Mouse (Mus musculus): ENCODE measurements around the gene Mid1.
"Not testable (repeated sequence)": the region's sequence is repeated elsewhere in the genome, so short reads cannot be mapped to it uniquely, and the experiment has no call there.

The Mid1 gene

GRCm38 (mm10) chrX:170000642-170001387 lies 315.8 kb downstream of the Mid1 start:
- DNase-seq (ENCODE audit: low read depth) = not testable (repeated sequence)

DNA sequence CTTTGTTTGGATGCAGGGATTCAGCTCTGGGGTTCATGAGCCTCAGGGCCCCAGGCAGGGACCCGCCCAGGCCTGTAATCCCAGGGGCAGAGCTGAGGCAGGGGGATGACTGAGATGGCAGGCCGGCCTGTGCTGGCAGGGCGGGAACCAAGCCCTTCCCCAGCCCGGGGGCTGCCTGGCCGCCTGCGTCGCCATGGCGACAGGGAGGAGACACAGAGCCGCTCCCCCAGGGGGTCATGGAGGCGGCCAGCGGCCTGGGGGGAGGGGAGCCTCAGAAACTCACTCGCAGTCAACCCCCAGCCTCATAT lies 316.3 kb downstream of the Mid1 start:
- not testable (repeated sequence) for DNase-seq (ENCODE audit: low read depth)

GRCm38 (mm10) chrX:170002510-170003197 lies 317.7 kb downstream of the Mid1 start:
- not testable (repeated sequence) for DNase-seq (ENCODE audit: low read depth)

- DNase-seq (ENCODE audit: low read depth) = not testable (repeated sequence)
These were observed 318.5 kb downstream of the Mid1 start for GRCm38 (mm10) chrX:170003536-170003935.

DNA sequence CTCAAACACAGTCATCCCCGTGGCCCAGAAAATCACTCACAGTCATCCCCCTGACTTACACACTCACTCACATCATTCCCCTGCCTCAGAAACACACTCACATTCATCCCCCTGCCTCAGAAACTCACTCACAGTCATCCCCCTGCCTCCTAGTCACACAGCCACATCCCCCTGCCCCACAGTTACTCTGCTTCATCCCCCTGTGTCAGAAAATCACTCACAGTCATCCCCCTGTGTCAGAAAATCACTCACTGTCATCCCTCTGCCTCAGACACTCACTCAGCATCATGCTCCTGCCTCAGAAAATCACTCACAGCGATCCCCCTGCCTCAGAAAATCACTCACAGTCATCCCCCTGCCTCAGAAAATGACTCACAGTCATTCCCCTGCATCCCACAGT lies 319.2 kb downstream of the Mid1 start:
- not testable (repeated sequence) for DNase-seq (ENCODE audit: low read depth)

DNA sequence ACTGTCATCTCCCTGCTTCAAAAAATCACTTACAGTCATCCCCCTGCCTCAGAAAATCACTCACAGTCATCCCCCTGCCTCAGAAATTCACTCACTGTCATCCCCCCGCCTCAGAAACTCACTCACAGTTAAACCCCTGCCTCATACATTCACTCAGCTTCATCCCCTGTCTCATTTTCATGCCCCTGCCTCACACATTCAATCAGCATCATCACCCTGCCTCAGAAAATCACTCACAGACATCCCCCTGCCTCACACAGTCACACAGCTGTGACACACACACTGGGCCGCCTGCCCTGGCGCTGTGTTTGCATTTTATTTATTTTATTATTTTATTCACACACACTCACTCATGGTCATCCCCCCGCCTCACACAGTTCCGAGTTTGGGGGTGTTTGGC lies 319.8 kb downstream of the Mid1 start:
- not testable (repeated sequence) for DNase-seq (ENCODE audit: low read depth)

DNA sequence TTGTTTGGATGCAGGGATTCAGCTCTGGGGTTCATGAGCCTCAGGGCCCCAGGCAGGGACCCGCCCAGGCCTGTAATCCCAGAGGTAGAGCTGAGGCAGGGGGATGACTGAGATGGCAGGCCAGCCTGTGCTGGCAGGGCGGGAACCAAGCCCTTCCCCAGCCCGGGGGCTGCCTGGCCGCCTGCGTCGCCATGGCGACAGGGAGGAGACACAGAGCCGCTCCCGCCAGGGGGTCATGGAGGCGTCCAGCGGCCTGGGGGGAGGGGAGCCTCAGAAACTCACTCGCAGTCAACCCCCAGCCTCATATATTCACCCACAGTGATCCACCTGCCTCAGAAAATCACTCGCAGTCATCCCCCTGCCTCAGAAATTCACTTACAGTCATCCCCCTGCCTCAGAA lies 320.2 kb downstream of the Mid1 start:
- DNase-seq (ENCODE audit: low read depth) = not testable (repeated sequence)

- not testable (repeated sequence) for DNase-seq (ENCODE audit: low read depth)
These were observed 320.8 kb downstream of the Mid1 start for GRCm38 (mm10) chrX:170005695-170006297.

DNA sequence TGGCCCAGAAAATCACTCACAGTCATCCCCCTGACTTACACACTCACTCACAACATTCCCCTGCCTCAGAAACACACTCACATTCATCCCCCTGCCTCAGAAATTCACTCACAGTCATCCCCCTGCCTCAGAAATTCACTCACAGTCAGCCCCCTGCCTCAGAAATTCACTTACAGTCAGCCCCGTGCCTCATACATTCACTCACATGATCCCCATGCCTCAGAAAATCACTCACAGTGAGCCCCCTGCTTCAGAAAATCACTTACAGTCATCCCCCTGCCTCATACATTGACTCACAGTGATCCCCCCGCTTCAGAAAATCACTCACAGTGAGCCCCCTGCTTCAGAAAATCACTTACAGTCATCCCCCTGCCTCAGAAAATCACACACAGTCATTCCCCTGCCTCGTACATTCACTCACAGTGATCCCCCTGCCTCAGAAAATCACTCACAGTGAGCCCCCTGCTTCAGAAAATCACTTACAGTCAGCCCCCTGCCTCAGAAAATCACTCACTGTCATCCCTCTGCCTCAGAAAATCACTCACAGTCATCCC lies 321.8 kb downstream of the Mid1 start:
- not testable (repeated sequence) for DNase-seq (ENCODE audit: low read depth)

GRCm38 (mm10) chrX:170007375-170008178 lies 322.6 kb downstream of the Mid1 start:
- DNase-seq (ENCODE audit: low read depth) = not testable (repeated sequence)

GRCm38 (mm10) chrX:170008179-170008467 lies 323.1 kb downstream of the Mid1 start:
- not testable (repeated sequence) for DNase-seq (ENCODE audit: low read depth)

- not testable (repeated sequence) for DNase-seq (ENCODE audit: low read depth)
These were observed 323.6 kb downstream of the Mid1 start for GRCm38 (mm10) chrX:170008584-170008983.

DNA sequence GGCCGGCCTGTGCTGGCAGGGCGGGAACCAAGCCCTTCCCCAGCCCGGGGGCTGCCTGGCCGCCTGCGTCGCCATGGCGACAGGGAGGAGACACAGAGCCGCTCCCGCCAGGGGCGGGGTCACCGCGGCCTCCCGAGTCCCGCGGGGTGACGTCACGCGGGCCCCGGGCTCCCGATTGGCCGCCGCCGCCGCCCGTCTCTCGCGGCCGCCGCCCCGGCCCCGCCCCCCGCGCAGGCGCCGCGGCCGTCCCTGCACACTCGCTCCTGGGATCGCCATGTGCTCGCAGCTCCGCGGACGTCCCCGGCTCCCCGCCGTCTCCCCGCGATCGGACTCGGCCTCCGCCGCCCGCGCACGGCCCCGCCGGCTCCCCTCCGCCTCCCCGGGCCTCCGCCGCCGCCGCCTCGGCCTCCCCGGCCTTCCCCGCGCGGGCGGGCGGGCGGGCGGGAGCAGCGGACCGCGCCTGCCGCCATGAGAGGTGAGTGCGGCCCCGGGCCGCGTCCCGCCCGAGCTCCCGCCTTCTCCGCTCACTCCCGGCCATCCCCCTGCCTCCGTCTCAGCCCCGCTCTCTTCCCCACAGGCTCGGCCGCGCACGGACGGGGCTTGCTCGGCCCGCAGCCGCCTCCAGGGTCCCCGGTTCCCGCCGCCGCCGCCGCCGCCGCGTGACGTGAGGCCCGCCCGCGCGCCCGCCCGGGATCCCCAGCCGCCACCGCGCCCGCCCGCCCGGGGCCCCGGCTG lies 324.2 kb downstream of the Mid1 start, which contains the start of gene Gm21887:
Gene Gm21887, plus strand, starts transcription at position 644 of the 735 bp plus-strand sequence.
- DNase-seq (ENCODE audit: low read depth) = peak; percentile 100

DNA sequence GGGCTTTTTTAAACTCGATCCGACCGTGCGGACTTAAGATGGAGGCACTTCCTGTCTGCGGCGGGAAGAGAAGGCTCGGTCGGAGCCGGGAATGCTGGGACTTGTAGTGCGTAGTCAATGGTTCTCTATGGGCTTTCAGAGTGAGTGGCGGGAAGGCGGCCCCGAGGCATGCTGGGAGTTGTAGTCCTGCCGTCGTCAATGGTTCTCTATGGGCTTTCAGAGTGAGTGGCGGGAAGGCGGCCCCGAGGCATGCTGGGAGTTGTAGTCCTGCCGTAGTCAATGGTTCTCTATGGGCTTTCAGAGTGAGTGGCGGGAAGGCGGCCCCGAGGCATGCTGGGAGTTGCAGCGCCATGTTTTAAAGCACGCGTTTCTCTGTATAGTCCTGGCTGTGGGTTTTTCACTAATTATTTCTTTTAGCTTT lies 324.8 kb downstream of the Mid1 start:
- DNase-seq (ENCODE audit: low read depth) = peak; percentile 100

DNA sequence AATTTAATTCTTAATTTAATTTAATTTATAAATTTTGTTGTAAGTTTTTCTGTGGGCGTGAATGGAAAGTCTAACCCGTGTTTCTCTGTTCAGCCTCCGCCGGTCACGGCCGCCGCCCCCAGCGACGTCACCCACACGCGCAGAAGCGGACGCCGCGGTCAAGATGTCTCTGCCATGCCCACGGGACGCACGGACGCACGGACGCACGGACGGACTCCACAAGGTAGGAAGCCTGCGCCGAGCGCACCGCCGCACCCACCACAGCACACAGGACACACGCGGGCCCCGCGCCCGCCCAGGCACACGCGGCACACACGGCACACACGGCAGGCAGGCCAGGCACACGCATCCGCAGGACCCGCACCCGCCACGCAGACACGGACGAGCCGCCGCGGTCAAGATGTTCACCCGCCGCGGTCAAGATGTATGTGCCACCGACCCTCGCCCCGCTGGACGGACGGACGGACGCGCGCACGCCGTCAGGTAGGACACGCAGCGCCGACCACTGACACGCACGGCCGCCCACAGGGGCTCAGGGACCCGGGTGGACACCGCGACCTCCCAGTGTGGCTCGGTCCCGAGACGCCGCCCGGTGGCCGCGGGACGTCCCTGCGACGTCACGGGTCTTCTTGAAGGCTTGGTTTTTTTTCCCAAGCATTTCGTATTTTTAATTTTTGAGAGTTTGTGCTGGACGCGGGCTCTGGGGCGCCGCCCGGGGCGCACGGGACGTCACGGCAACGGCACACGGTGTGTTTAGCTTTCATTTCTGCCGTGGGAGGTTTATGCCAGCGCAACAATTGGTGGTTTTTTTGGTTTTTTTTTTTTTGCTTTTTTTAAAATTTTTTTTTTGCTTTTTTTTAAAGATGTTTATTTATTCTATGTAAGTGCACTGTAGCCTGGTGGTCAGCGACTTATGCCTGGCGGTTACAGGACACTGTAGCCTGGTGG lies 325.9 kb downstream of the Mid1 start:
- not testable (repeated sequence) for DNase-seq (ENCODE audit: low read depth)

- DNase-seq (ENCODE audit: low read depth) = not testable (repeated sequence)
These were observed 326.5 kb downstream of the Mid1 start for GRCm38 (mm10) chrX:170011529-170011879.

- not testable (repeated sequence) for DNase-seq (ENCODE audit: low read depth)
These were observed 328.4 kb downstream of the Mid1 start for GRCm38 (mm10) chrX:170013421-170013820.

- DNase-seq (ENCODE audit: low read depth) = not testable (repeated sequence)
These were observed 329.0 kb downstream of the Mid1 start for GRCm38 (mm10) chrX:170014038-170014437.

DNA sequence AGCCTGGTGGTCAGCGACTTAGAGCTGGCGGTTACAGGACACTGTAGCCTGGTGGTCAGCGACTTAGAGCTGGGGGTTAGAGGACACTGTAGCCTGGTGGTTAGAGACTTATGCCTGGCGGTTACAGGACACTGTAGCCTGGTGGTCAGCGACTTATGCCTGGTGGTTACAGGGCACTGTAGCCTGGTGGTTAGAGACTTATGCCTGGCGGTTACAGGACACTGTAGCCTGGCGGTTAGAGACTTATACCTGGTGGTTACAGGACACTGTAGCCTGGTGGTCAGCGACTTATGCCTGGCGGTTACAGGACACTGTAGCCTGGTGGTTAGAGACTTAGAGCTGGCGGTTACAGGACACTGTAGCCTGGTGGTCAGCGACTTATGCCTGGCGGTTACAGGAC lies 330.9 kb downstream of the Mid1 start:
- not testable (repeated sequence) for DNase-seq (ENCODE audit: low read depth)

All from c-Kit-positive CD71-positive TER-119-negative erythroid progenitor cells, embryonic 14.5 days (primary cell).